Mouse (Mus musculus) mouse embryonic stem cell (cell line): ENCODE results near the gene Arhgap29.

ENCODE experiments used
- in situ Hi-C, 2 experiments: fragments of 300-500 bp; cut with MboI; formaldehyde crosslinking; loops; 1 replicate in 1 of 2; 3 replicates in 1 of 2; pipeline ENCODE4 v1.14.3; 2019 to 2020; ENCODE audit warnings: low sequenced_read_pairs in 2 of 2, low pct_unique_long_range_greater_than_20kb in 1 of 2, mixed read lengths in 1 of 2; ENCODE audit not compliant: unreplicated experiment in 1 of 2

The Arhgap29 gene

DNA sequence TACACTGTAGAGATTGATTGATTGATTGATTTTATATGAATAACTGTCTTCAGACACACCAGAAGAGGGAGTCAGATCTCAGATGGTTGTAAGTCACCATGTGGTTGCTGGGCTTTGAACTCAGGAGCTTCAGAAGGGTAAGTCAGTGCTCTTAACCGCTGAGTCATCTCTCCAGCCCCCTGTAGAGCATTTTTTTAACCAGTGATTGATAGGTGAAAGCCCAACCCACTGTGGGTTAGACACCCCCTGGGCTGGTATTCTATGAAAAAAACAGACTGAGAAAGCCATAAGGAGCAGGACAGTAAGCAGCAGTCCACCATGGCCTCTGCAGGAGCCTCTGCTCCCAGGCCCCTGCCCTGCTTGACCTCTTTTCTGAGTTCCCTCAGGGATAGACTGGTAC, 12.7 kb upstream of the Arhgap29 start:
- in situ Hi-C loops = no loop called here

DNA sequence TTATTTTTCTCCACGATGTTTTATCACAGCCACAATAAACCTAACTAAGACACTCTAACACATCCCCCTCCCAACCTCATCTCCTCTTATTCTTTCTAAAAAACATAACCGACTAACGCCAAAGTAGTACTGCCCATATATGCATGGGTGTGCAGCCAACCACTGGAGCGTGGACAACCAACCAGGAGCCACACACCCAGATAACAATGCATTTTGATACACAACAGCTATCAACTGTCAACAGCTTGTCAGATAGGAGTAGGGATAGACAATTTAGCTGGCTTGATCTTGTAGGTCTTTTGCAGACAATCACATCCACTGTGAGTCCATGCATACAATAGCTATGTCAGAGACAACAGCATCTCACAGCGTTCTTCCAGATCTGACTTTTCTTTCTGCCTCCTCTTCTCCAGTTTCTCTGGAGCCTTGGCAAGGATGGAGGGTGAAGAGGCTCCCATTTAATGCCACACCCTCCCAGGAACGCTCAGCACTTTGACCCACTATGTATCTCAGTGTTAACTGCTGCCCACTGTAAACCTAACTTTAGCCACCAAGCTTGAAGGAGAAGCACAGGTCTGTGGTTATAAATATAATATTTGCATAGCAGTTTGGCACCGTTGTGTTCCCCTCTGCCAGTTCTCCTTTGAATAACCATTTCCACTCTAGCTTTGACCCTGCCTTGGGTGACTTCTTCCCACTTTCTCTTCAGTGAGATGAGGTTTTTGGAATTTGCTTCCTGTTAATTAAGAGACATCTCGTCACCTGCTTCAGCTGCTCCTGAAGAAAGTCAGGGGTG, 12.0 kb upstream of the Arhgap29 start:
- in situ Hi-C loops = no loop called here

DNA sequence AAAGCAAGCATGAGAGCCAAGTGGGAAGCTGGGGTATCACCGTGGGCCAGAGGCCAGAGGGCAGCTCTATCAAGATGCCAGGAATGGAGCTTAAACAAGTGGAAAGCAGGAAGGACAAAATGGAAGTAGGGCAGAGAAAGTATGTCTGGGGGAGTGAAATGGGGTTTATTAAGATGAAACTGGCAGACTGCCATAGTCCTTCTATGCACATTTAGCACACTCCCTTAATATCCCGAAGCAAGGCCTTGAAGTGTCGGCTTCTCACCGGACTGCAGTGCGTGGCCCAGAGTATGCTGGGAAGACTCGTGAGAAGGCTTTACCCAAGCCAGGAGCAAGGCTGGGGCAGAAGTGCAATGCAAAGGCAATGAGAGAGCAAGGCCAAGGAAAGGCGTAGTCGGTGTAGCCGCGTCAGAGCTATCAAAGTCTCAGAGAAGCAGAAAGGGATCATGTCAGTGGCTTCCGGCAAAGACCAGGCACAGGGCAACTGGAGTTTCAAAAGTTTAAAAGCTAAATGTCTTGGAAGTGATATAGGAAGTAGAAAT, 11.1 kb upstream of the Arhgap29 start:
- in situ Hi-C loops = no loop called here

DNA sequence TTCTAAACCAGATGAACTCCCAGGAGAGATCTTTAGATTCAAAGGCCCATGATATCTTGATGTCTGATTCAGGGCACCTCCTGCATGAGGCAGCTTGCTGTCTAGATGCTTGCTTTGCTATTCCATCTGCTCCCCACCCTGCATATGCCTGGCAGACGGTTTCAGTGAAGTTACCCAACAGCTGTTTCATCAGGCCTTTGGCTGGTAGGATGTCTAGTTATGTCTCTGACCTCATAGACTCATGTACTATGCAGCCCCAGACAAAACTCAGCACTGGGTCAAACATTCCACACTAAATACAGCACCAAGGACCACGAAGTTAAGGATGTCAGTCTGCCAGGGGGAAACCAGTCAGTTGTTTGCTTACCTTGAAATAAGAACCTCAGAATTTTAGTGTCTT, 6.4 kb upstream of the Arhgap29 start:
- in situ Hi-C loops = loop anchor here in 1 of 2 experiments (5.0 kb wide), 1 partner anchor 34 kb away; no protein-coding TSS in a partner anchor

DNA sequence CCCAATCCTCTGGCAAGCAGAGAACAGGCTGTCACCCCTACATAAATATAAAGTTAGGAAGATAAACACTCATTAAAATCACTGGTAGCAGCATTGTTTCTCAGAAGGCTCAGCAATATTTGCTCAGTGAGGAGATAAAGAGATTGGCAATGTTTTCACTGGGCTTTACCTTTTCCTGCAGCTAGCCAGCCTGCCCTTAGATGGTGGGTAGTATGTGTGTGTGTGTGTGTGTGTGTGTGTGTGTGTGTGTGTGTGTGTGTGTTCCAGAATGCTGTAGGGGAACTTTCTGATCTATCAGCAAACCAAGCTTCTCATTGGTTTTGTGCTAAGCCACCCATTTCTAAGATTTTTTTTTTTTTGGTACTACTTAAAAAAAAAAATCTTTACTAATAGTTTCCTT, 5.6 kb upstream of the Arhgap29 start:
- in situ Hi-C loops = loop anchor here in 1 of 2 experiments (5.0 kb wide), 1 partner anchor 34 kb away; no protein-coding TSS in a partner anchor

DNA sequence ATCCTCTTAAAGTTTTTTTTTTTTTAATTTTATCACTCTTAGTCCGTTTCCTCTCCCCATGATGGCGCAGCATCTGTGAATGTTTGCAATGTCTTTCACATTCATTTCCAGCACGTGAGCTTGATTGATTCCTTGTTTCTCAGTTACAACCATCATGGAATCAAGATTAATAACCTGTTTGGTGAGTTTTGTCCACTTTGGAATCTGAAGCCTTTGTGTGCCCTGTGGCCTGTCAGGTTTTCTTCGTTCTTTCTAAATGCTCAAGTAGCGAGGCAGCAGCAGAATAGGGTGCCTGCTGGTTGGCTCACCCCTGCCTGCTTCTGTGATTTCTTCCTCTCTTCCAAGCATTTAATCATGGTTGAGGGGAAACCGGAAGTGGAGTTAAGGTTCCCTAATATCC, 2.2 kb upstream of the Arhgap29 start:
- in situ Hi-C loops = loop anchor here (10.0 kb wide), 1 partner anchor 155 kb away; no protein-coding TSS in a partner anchor

DNA sequence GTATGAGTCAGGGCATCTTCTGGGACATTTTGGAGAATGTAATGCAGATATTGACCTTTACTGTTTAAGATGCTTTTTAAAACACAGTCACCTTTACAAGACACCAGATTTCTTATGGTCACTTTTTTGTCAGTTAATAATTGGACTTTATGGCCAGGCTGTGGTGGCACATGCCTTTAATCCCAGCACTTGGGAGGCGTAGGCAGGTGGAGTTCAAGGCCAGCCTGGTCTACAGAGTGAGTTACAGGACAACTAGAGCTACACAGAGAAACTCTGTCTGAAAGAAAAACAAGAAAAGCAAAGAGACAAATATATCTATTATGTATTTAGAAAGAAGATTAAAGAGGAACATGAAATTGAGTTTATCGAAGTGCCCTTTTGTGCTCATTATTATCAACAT, 1.2 kb upstream of the Arhgap29 start:
- in situ Hi-C loops = loop anchor here (10.0 kb wide), 1 partner anchor 154 kb away; no protein-coding TSS in a partner anchor

DNA sequence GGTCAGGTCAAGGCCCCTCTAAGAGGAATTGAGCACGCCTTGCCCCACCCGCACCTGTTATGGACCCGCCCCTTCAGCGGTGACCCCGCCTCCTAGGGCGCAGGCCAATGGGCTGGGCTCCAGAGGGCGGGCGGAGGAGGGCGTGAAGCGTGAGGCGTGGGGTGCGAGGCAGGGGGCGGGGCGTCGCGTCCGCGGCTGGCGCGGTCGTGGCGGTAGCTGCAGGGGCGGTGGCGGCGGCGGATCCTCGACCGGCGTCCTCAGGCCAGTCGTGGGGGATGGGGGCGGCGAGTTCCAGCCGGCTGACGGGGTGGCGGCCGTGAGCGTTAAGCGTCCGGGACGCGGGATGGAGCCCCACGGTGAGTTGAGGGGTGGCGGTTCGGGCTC, 700 bp downstream of the Arhgap29 start:
- in situ Hi-C loops = loop anchor here (10.0 kb wide), 1 partner anchor 152 kb away; no protein-coding TSS in a partner anchor

DNA sequence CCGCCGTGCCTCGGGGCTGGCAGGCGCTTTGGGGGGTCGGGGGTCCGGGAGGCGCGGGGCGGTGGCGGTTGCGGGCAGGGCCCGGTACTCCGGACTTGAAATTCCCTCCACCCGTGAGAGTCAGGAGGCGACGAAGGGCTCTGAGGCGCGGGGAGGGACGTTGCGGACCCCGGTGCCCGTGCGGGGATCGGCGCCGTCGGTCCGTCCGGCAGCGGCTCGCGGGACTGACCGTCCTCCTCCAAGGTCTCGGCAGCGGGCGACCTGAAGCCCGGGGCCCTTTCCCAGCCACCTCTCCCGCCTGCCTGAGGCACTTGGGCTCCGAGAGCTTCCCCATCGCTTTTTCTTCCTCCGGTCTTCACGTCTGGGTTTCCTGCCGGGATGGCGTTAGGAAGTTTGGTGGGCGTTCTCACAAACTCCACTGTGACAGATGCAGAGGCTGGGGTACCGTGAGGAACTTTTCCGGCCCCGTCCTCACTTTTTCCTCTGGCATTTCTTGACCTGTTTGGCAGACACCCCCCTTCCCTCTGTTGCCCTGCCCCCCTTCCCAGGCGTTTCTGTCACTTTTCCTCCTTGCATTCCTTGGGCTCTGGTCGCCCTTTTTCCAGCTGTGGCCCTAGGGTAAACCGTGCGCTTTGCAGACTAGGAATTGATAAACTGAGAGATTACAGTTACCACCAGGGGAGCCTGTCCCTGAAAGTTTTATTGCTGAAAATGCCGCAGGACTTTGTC, 1.3 kb downstream of the Arhgap29 start:
- in situ Hi-C loops = loop anchor here (10.0 kb wide), 1 partner anchor 151 kb away; no protein-coding TSS in a partner anchor

DNA sequence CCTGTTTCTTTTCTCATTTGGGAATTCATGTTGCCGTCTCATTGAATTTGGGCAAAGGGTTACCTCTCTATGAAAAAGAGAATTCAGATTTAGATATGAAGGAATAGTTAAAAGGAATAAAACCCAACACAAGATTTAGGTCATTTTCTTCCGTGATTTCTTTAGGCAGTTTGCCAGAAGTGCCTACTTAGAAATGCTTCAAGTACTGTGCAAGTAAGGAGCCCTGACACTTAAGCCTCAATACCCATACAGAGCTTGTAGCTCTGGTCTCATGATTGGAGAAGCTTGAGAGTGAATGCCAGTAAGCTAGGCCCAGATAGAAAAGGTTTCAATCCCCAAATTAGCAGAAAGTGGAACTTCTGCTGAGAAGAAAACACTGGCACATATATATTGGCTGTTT, 2.1 kb downstream of the Arhgap29 start:
- in situ Hi-C loops = loop anchor here (10.0 kb wide), 1 partner anchor 150 kb away; no protein-coding TSS in a partner anchor

DNA sequence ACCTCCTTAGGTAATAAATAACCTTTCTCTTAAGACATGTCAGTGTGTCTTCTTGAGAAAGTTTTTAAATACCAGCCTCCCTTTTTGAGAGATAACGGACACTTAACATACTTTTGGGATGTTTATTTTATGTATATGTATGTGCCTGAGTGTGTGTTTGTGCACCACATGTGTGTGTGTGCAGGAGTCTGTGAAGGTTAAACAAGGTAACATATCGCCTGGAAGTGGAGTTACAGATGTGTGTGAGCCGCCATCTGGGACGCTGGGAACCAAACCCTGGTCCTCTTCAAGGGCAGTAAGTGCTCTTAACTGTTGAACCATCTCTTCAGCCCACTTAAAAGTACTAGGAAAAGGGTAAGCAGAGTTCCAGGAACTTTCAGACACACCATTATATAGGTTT, 3.2 kb downstream of the Arhgap29 start:
- in situ Hi-C loops = loop anchor here (10.0 kb wide), 1 partner anchor 149 kb away; no protein-coding TSS in a partner anchor

DNA sequence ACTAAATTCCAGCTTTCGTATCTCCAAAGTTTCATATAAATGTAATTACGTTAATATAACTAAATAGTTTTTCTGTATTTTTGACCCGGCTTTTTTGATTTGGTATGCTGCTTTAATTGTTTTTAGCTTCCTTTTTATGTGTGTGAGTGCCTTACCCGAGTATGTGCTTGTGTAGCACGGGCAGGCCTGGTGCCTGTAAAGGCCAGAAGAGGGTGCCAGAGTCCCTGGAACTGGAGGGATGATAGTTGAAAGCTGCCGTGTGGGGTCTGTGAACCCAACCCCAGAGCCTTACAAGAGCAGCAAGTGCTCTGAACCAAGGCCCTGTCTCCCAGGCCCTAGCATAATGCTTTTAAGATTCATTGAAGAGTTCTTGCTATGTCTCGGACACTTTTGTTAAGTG, 4.4 kb downstream of the Arhgap29 start:
- in situ Hi-C loops = loop anchor here (10.0 kb wide), 1 partner anchor 148 kb away; no protein-coding TSS in a partner anchor

DNA sequence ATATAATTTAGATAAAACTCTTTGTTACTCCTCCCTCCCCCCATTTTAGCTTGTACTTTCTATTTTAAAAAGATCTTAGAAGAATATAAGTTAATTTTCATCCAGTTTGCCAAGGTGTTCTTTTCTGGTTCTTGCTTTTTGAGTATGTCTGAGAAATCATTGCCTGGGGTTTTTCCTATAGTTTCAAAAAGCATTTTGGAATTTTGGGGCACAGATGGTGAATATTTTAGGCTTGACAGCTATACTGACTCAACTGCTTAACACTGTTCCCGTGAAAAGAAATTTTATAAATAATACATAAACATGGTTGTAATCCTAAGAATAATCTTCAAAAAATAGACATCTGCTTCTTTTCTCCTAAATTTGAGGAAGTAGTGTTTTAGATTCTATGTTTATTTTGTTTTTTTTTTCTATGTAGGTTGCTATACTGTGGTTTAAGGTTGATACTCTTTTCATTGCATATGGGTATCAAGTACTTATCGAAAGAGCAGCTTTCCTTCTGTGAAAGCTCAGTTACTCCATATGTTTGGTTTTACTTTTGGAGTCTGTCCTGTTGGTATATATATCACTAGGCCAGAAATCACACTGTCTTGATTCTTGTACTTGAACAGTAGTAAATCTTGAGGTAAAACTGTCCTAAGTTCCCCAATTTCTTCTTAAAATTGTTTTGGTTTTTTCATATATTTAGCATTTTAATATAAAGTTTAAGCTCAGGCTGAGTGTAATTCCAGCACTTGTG, 5.4 kb downstream of the Arhgap29 start:
- in situ Hi-C loops = loop anchor here (10.0 kb wide), 1 partner anchor 147 kb away; no protein-coding TSS in a partner anchor

DNA sequence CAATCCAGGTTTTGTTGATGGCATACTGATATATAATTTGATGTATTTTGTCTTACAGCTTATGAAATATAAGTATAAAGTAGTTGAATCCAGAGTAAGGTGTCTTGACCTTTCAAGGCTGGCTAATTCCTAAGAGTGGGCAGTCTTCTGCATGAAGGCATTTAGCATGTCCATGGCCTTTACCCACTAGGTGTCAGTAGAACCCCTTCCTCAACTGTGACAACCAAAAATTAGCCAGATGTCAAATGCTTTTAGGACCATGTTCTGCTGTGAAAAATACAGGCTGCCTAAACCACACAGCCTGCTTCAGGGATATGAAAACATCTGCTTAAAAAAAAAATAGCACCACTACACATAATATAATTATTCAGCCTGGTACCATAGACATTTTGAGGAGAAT, 11.8 kb downstream of the Arhgap29 start:
- in situ Hi-C loops = no loop called here

DNA sequence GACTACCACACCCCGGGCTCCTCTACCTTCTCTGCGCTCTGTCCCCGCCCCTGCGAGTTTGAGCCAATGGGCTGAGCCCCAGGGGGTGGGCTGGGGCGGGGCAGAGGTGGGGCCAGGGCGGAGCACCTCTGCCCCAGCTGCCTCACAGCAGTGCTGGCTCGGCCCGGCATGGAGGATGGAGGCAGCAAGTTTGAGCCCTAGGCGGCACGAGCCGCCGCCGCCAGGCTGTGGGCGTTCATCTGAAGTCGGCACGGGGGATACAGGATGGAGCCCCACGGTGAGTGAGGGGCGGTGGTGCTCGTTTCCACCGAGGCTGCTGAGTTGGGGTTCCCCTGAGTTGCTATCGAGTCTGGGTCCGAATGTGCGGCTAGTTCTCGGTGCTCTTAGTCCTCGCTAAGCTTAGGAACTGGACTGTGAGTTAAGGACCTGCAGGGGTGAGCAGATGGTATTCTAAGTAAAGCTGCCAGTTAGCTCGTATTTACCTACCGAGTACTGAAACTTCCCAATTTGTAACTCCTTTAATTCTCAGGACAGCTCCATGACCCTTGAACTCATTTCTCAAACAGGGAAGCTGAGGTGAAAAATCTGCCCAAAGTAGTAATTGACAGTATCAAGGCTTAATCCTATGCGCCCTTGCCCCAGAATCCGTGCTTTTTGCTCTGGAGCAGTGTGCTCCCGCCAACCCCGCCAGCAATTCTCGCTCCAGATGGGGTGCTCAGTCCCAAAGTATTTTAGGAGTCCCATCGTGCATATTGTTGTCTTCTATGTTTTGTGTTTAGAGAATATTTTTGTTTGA, 15.5 kb downstream of the Arhgap29 start:
- in situ Hi-C loops = no loop called here

DNA sequence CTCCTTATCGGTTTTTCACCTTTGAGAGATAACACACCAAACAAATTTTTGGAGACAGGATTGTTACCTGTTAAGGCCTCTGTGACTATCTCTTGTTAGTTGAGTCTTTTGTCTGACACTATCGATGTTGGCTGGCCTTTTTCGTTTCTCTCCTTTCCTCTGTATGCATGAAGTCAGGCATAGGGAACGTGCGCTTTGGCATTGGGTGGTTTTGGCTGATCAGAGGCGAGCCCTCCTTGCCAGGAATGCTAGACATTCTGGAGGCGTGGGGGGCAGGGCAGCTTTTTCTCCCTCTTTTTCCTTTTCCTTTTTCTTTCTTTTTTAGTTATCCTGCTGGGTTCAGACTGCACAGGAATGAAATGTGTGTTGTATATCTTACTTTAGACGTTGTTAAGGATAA, 16.3 kb downstream of the Arhgap29 start:
- in situ Hi-C loops = no loop called here

DNA sequence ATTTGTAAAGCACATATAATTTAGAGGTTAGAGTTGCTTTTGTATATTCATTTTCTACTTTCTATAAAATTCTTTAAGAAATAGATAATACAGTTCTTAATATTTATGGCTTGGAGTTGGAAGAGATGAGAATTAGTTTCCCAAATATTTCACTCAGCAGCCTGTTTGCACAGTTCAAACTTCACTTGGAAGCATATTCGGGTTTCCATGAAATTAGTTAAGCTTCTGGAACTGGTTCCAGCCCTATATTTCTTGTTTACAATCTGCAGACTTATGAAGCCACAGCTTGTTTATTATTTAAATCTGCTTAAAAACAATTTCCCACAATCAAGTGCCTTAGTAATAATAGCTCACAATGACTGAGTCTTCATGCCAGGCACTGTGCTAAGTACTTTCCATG, 17.1 kb downstream of the Arhgap29 start:
- in situ Hi-C loops = no loop called here

DNA sequence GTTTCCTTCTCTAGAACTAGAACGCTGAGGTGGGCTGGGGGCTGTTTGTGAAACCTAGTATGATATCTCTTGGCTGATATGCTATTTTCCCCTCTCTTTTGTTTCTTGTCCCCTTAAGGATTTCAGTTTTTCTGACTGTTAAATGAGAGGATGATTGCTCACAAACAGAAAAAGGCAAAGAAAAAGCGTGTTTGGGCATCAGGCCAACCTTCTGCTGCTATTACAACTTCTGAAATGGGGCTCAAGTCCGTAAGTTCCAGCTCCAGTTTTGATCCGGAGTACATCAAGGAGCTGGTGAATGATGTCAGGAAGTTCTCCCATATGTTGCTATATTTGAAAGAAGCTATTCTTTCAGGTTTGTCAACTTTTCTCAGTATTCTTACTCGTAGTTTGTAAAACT, 21.4 kb downstream of the Arhgap29 start:
- in situ Hi-C loops = no loop called here
